Mouse (Mus musculus): ENCODE measurements around the gene Iscu. TPM values are rescaled to one million over a fixed set of nuclear protein-coding genes. Genes with fewer than 3 reads are reported as not detected.
"Not testable (repeated sequence)": the region's sequence is repeated elsewhere in the genome, so short reads cannot be mapped to it uniquely, and the experiment has no call there.

The Iscu gene
- polyA plus RNA-seq, 1 experiment: 79.0 TPM

DNA sequence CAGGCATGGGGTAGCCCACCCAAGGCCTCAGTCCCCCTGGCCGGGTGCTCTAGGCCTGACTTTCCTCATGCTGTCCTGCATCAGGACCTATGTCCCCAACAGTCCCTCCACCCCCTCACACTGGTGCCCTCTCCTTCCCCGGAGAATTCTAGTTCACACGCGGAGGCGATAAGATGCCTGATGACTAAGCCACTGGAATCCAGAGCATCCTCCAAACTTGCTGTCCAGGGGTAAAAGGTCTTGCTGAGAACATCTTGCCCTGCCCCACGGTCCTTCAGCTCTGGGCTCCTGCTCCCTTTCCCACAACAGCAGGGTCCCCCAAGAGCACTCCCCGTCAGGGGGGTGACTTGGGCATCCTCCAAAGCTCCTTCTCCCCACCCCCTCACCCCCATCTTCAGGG lies 10.1 kb downstream of the Iscu start:
- no peak for DNase-seq (ENCODE audit: low read depth, low spot score)
- 79% methylated on average over 7 of the region's 7 CpGs for WGBS

- 10% methylated on average over 12 of the region's 12 CpGs for WGBS
- DNase-seq (ENCODE audit: low read depth, low spot score): no peak
Measured at GRCm38 (mm10) chr5:113783581-113784001, 11.0 kb downstream of the Iscu start.

DNA sequence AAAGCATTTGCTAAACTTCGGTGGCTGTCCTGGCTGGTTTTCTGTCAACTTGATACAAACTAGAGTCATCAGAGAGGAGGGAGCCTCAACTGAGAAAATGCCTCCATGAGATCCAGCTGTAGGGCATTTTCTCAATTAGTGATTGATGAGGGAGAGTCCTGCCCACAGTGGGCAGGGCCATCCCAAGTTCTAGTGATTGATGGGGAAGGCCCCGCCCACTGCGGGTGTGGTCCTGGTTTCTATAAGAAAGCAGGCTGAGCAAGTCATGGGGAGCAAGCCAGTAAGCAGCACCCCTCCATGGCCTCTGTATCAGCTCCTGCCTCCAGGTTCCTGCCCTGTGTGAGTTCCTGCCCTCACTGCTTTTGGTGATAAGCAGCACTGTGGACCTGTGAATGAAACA lies 11.6 kb downstream of the Iscu start:
- 22% methylated on average over 3 of the region's 3 CpGs for WGBS
- DNase-seq (ENCODE audit: low read depth, low spot score): not testable (repeated sequence)

DNA sequence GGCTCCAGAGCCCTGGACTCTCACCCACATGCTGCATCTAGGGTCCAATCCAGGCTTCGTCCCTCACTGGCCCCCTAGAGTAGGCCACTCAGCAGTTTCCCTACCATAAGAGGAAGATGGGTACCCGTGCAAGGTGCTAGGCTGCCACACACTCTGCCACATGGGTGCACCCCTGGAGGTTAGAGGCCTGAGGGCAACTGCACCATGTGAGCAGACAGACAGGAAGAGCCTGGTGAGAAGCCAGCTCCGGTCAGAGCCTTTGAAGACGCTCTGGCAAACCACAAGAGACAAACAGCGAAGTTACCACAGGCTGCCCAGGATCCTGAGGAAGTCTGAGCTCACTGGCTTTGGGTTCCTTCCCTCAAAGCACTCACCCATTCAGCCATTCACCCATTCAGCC lies 14.4 kb downstream of the Iscu start:
- no peak for DNase-seq (ENCODE audit: low read depth, low spot score)

GRCm38 (mm10) chr5:113788645-113789044 lies 16.1 kb downstream of the Iscu start:
- 49% methylated on average over 6 of the region's 6 CpGs for WGBS
- DNase-seq (ENCODE audit: low read depth, low spot score): no peak

More for the DNA sequence above, 14.4 kb downstream of the Iscu start:
- 70% methylated on average over 5 of the region's 5 CpGs for WGBS

DNA sequence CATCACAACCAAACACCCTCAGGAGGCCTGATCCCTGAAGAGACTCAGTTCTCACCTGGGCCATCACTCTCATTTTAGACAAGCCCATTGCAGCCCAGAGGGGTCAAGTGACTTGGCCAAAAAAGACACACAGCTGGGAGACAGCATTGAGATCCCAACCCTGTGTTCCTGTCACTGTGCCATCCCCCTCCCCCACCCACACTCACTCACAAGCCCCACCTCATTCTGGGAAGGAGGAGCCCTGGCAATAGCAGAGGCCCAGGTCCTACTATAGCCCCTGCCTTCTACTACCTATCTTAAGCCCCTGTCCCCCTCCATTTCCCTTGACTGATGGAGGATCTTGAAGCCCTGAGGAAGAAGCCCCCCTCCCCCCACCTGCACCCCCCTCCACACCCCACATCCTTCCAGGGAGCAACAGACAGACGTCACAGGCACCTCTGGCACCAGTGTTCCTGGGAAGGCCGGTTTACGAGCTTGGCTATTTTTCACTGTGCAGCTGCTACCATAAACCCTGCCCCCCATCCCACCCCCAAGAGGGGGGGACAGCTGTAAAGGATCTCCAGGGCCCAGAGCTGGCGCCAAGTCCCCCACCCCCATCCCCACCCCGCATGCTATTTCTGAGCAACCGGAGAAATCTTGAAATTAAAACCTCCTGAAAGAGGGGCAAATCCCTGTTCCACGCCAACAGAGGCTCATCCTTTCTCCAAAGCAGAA lies 16.7 kb downstream of the Iscu start:
- 20% methylated on average over 7 of the region's 7 CpGs for WGBS
- DNase-seq (ENCODE audit: low read depth, low spot score): no peak

DNA sequence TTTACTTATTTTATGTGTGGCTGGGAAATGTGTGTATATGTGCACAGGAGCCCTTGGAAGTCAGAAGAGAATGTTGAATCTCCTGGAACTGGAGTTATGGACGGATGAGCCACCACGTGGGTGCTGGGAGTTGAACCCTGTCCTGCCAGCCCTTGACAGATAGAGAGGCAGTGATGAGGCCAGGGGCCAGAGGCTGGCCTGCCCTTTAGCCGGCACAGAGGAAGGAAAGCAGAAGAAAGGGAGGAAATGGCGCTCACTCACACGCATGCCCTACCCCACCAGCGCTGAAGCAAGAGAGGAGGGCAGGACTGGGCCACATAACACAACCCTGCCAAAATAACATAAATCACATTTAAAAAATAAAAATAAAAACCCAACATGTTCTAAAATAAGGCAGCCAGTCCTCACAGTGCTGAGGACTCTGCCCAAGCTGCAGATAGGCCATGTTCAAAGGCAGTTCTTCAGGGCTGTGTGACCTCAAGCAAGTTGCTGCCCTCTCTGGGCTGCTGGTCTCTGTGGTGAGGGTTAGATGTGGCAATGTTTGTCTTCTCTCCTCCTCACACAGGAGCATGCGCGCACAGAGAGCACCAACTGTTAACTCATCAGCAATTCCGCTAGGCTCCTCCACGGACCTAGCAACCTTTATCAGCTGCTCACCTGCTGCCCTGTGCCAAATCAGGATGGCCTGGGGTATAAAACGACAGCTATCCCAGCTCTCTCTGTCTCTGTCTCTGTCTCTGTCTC lies 18.1 kb downstream of the Iscu start:
- WGBS: 31% methylated on average over 11 of the region's 11 CpGs
- no peak for DNase-seq (ENCODE audit: low read depth, low spot score)

GRCm38 (mm10) chr5:113791197-113792095 lies 18.9 kb downstream of the Iscu start:
- no peak for DNase-seq (ENCODE audit: low read depth, low spot score)
- 54% methylated on average over 16 of the region's 16 CpGs for WGBS

- WGBS: 8% methylated on average over 13 of the region's 13 CpGs
- DNase-seq (ENCODE audit: low read depth, low spot score): no peak
Measured at GRCm38 (mm10) chr5:113796401-113797148, 24.0 kb downstream of the Iscu start.

- DNase-seq (ENCODE audit: low read depth, low spot score): no peak
- WGBS: 24% methylated on average over 19 of the region's 19 CpGs
Measured at GRCm38 (mm10) chr5:113797149-113797882, 24.8 kb downstream of the Iscu start.

DNA sequence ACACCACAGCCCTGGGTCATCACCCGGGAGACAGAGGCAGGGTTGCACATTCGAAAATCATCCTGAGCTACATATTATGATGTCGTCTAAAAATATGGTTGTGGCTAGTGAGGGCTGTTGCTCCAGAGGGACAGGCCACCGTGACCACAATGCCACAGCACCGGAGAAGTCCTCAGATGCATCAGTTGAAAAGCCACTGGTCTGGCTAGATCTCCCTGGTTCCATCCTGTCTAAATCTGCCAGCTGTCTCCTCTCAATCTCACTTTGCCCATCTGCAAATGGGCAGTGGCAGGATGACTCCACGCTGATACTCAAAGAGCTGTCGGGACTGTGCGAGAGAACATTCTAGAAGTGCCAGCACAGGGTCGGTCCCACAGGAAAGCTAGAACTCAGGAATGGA lies 26.0 kb downstream of the Iscu start:
- WGBS: 63% methylated on average over 9 of the region's 9 CpGs
- no peak for DNase-seq (ENCODE audit: low read depth, low spot score)

DNA sequence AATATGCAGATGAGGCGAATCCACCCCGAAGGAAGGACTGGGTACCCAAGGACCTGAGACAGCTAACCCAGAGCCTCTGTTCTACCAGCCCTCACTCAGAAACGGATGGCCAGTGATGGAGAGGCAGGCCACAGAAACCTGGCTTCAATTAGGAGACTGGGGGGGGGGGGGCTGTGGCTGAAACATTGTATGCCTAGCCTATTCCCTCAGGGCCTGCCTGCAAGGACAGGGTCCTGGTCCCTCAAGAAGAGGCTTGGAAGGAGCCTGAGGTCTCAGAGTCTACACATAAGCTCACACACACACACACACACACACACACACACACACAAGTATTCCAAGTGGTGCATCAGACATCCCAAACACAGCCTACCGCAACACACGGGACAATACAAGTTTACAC lies 27.1 kb downstream of the Iscu start:
- DNase-seq (ENCODE audit: low read depth, low spot score): no peak
- 42% methylated on average over 5 of the region's 5 CpGs for WGBS

- DNase-seq (ENCODE audit: low read depth, low spot score): no peak
Measured at GRCm38 (mm10) chr5:113800280-113800679, 27.7 kb downstream of the Iscu start, which contains the start of gene Tmem119. Tmem119 (minus strand) TSS chr5:113800516.

DNA sequence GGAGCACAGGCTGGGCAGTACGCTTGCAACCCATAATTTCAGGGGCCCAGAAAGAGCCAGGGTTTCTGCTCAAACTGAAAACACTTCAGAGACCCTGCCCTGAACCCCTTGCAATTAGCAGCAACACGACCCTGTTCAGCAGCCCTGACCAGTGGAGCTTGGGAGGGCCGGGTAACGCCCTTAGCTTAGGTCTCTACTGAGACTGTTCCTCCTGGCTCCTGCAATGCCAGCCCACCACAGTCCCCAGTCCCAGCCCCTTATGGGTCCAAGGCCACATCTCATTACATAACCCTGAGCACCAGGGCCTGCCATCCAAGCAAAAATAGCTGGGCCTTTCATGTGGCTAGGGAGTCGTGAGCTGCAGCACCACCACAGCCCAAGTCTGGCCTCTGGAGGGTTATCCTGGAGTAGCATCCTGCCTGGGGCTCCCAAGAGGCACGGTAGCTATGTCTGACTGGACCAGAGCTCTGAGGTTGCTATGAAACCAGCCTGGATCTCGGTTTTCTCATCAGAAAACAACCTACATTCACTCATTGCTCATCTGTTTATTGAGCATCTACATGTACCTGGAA lies 31.9 kb downstream of the Iscu start:
- WGBS: 35% methylated on average over 7 of the region's 7 CpGs
- no peak for DNase-seq (ENCODE audit: low read depth, low spot score)

More at GRCm38 (mm10) chr5:113800280-113800679, 27.7 kb downstream of the Iscu start, which contains the start of gene Tmem119:
- WGBS: under 1% methylated on average over 11 of the region's 11 CpGs

GRCm38 (mm10) chr5:113805301-113805700 lies 32.8 kb downstream of the Iscu start:
- WGBS: 72% methylated on average over 9 of the region's 9 CpGs
- no peak for DNase-seq (ENCODE audit: low read depth, low spot score)

DNA sequence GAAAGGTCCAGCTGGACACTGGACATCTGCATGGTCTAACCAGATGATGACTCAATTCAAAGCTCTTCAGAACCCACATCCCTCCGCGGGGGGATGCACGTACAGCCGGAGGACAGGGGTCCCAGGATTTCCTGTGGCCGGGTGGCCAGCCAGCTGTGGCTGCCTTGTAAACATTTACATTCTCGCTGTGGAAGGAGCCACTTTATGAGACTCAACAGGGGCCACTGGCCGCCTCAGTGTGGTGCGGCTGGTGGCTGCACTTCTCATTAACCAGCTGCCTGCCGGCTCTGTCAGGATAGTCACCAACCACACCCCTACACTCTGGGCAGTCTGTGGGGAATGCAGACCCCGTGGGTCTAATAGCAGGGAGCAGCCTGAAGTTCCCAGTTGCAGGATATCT lies 33.9 kb downstream of the Iscu start:
- WGBS: 15% methylated on average over 10 of the region's 10 CpGs
- no peak for DNase-seq (ENCODE audit: low read depth, low spot score)

DNA sequence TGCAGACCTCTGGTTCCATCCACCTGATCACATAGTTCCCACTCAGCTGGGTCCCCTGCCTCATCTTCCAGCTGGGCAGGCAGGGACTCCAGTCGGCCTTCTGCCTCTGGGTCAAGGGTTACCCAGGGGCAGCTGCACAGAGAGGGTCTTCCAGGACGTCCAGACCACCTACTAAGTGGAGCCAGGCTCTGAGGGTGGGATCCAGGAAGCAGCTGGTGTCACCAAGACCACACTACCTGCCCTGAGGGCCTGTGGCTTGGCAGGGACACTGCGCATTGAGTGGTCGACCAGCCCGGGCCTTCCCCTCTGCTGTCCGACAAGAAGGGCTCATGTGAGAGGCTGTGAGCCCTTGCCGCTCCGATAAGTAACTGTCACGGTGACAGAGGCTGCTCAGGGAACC lies 35.2 kb downstream of the Iscu start:
- DNase-seq (ENCODE audit: low read depth, low spot score): no peak
- 60% methylated on average over 9 of the region's 9 CpGs for WGBS

- WGBS: 72% methylated on average over 2 of the region's 2 CpGs
- DNase-seq (ENCODE audit: low read depth, low spot score): no peak
Measured at GRCm38 (mm10) chr5:113808177-113808576, 35.6 kb downstream of the Iscu start.

Data from large intestine, adult 2 months (tissue).